Mouse (Mus musculus) erythroblast, adult 5-6 weeks (primary cell): ENCODE data around the gene Ppfia4. TPM values are rescaled to one million over a fixed set of nuclear protein-coding genes. Genes with fewer than 3 reads are reported as not detected.

Source experiments
- ATAC-seq: replicated peaks from 2 replicates; pipeline ENCODE4 v1.8.0; 2016; ENCODE audit warnings: moderate number of reproducible peaks, mild to moderate bottlenecking, moderate TSS enrichment, inconsistent platforms; ENCODE audit not compliant: poor library complexity, low FRiP score, severe bottlenecking
- total RNA-seq, 2 experiments: library from RNA; stranded (forward) in 1 of 2; stranded (reverse) in 1 of 2; fragments of 150-400 nt in 1 of 2; fragments of 200-764, 138-1000 nt in 1 of 2; gene quantifications; 2 replicates each; pipeline versions ENCODE4 v1.2.3 to v1.2.4; 2015 to 2017; ENCODE audit warnings: low replicate concordance in 2 of 2

Ppfia4 gene
- total RNA-seq, 2 experiments from 2014 or later = 2.1 to 3.8 TPM

DNA sequence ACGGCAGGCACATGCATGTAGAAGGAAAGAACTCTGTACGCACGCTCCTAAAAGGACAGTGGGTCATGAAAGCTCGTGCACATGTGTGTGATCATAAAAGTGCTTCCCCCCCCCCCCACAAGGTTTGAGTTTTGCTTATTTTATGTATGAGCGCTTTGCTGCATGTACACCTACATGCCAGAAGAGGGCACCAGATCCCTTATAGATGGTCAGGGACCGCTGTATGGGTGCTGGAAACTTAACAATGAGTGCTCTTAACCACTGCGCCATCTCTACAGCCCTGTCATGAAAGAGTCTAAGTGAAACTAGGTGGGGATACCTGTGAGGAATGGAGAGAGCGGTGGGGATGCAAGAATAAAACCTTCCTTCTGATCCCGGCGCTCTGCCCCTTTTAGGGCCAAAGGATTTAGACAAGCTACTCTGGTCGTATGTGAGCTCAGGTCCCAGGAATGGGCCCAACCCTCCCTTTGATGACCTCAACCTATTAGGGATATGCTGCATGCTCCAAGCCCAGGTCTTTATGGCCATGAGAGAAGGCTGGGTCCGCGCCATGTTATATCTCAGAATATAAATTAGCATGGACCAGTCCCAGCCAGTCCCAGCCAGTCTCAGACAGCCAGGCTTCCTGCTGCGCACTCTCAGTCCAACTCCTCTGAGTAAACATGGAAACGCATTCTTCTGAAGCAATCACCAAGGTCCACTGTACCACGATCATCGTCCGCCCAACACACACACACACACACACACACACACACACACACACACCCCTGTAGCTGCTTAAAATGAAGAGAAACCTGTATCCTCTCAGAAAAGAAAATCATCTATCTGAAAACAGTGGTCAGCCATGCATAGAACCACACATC is 7.3 kb upstream of the Ppfia4 start:
- no peak for ATAC-seq

- ATAC-seq = no peak
Observed at GRCm38 (mm10) chr1:134339162-134339561, 6.4 kb upstream of the Ppfia4 start.

- no peak for ATAC-seq
Observed at GRCm38 (mm10) chr1:134336958-134337710, 4.4 kb upstream of the Ppfia4 start.

GRCm38 (mm10) chr1:134335924-134336810 is 3.4 kb upstream of the Ppfia4 start:
- no peak for ATAC-seq

DNA sequence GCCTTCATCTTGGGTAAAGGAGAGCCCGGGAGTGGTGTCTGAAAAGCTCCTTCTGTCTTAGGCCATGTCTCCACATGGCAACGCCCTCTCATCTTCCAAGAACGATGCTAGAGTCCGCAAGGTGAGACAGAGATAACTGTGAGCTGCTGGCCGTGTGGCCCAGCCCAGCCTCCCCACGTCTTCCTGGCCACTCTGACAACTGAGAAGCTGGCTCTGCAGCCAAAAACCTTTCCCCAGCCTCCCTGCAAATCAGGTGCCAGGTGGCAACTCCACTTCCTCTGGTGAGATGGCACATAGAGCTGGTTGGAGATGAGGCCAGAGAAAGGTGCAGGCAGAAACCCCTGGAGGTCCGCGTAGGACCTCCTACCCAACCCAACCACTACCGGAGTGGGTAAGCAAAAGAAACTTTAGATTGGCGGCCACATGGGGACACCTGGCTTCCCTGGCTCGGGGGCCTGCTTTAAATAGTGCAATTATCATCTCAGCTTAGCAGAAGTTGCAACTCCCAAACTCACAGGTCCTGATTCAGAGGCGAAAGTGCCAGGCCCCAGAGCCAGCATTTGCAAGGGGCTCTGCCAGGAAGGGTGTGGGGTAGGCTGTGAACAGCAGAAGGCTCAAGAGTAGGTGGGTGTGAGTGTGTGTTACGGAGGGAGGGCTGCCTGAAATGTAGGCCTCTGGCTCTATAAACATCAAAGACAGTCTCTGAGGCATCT is 2.6 kb upstream of the Ppfia4 start:
- ATAC-seq = no peak

DNA sequence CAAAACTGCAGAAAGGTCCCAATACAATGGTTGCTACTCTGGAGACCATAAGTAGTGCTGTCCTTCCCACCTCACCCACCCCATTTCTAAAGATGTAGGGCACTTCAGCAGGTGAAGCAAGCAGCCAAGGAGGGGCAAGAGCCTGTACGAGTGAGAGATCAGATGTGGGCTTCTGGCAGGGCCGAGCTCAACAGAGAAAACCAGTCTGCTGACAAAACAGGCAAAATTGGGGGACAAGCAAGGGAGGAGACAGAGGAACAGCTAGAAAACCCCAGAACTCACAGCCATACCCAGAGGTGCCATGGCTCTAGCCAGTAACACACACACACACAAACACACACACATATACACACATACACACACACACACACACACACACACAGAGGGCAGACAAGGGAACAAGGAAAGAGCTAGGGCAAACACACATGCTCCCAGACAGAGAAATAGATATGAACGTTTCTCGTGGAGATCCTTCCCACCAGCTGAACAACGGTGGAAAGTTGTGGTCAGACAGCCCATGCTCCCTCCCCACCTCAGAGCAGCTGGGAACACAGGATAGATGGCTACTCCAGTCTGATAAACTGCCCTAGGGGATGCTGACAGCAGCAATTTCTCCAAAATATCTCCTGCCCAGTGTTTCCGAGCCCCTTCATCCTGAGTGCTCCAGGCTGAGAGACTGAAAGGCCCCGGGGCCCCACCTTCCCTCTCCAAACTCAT is 1.5 kb upstream of the Ppfia4 start:
- no peak for ATAC-seq

- no peak for ATAC-seq
Observed at GRCm38 (mm10) chr1:134333371-134334110, 813 bp upstream of the Ppfia4 start.

DNA sequence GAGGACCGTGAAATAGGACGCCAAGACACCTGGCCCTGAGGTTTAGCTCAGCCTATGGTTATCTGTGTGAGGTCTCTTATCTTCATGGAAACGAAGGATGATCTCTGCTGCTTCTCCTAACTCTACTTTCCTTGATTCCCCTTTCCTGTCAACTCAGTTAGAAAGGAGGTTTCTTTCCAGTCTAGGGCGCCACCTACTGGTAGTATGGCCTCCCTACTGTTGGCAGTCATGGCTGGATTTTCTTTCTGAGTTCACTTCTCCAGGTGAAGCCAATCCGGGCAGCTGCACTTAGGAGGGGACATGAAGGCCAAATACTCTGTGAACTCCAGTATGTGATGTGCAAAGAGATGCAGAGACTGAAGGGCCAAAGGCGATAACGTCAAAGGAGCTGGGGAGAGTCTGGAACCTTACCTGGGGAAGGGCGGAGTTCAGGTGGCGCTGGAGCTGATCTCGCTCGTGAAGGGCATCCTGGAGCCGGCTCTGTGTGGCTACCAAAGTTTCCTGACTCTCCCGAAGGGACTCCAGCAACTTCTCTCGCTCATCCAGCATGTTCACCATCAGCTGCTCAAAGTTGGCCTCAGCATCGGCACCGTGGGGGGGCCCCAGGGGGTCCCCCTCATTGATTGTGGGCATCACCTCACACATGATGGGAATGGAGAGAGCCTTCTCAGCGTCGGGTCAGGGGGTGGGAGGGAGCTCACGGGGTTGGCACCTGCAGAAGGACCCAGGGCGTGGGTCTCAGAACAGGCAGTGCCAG is 671 bp downstream of the Ppfia4 start:
- ATAC-seq = peak; percentile 59

GRCm38 (mm10) chr1:134326841-134327346 is 5.8 kb downstream of the Ppfia4 start:
- ATAC-seq = no peak

DNA sequence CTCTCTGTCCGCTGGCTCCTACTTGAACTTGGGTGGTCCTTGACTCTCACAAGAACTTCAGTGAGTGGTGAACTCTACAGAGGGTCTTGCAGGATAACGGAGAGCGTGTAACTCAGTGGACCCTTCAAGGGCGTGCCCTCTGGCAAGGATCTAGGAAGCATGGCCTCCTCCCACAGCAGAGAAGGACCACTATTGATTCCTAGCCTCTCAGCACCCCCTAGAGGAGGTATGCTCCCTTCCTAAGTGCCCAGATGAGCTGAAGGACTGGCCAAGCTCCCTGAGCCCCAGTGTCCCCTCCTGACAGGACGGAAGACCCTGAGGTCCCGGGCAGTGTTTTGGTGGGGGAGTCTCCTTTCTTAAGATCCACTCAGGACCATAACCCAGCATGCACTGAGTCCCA is 10.1 kb downstream of the Ppfia4 start:
- ATAC-seq = no peak

- ATAC-seq = no peak
Observed at GRCm38 (mm10) chr1:134320691-134321301, 11.9 kb downstream of the Ppfia4 start.

DNA sequence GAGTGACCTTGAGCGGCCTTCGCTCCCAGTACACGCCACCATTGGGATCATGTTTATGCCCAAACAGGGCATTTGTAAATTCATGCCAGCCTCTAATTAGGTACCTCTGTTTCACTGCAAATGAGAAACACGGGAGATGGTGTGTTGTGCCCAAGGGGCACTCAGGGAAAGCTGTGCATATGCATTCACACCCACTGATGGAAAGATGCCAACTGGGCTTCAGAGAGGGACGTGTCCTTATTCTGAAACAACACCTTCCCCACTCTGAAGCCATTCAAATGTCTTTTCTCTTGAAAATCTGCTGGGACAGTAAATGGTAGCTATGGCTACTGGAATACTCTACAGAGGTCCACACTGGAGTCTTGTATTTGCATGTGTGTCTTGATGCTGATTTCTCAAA is 14.5 kb downstream of the Ppfia4 start:
- ATAC-seq = no peak

DNA sequence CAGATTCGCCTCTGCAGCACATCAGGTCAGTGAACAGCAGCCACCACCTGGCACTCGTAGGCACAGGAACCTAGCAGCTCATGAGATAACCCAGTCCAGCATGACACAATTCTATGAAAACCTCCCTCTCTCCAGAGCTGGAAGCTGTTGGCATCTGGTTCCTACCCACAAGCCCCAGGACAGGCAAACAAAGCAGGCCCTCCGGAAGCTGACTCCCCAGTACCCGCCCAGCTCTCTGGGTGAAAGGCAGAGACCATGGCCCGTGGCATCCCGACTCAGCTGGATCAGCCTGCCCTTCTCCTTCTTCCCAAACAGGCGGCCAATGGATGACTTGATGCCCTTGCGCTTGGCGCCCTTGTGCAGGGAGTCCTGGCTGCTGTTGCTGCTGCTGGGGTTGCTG is 16.4 kb downstream of the Ppfia4 start:
- no peak for ATAC-seq

DNA sequence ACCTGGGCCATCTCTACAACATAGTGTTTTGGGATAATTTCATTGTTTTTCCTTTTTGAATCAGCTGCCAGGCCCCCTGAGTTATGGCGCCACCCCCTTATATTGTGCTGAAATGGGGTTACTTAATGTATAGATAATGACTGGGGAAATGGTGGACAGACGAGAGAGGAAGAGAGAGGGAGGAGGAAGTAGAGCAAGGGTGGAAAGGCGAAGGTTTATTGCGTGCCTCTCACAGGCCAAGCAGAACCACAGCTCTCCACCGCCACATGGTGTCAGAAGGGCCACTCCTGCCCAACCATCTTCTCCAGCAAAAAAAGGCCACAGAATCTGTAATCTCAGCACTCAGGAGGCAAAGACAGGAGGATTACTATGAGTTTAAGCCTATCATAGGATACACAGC is 17.5 kb downstream of the Ppfia4 start:
- no peak for ATAC-seq

- no peak for ATAC-seq
Observed at GRCm38 (mm10) chr1:134311760-134312159, 21.0 kb downstream of the Ppfia4 start.

DNA sequence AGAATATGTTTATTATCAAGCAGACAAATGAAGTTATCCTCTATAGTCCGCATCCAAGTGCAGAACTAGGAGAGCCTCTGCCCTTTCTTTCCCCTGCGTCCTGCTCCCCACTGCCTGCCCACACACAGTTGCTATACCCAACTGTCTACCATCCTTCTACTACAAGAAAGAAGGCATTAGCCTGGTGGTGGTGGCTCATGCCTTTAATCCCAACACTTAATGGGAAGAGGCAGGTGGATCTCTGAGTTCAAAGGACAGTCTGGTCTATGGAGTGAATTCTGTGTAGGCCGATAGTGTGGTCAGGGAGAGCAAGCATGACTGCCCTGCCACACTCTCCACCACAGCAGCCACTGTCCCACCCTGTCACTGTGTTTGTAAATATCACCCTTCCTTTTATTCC is 22.0 kb downstream of the Ppfia4 start:
- ATAC-seq = no peak

DNA sequence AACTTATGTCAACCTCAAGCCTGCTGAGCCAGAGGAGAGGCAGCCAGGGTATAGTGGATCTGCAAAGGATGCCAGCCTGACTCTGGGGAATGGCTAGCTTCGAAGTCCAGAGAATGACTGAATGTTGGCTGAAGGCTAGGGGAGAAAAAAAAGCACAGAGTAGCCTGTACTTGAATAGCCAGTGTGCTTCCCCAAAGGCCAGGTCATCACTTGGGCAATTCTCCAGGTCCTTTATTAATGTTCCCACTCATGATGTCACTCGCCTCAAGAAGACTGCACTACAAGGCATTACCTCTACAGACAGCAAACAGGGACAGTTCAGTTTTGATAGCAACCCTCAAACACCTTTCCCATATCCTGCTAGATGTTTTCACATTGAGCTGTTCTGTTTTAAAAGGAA is 22.4 kb downstream of the Ppfia4 start:
- no peak for ATAC-seq
